Mouse (Mus musculus) heart, embryonic 13.5 days (tissue): ENCODE results near the gene Suv39h1. TPM values are rescaled to one million over a fixed set of nuclear protein-coding genes. Genes with fewer than 3 reads are reported as not detected.
"Not testable (repeated sequence)": the region's sequence is repeated elsewhere in the genome, so short reads cannot be mapped to it uniquely, and the experiment has no call there.

Source experiments
- ATAC-seq: fragments of 200-750 bp; cut with Nextera tagmentation; 2 replicates; pipeline ENCODE4 v1.8.0; 2017; ENCODE audit warnings: moderate TSS enrichment; ENCODE audit not compliant: insufficient number of reproducible peaks, low FRiP score, low TSS enrichment; ENCODE audit errors: extremely low read depth
- H3K27ac ChIP-seq: fragments of 300-500 bp; sonication (generic); replicated peaks from 2 replicates; pipeline ENCODE4 v1.5.1; 2015; ENCODE audit warnings: moderate library complexity, mild to moderate bottlenecking, inconsistent platforms
- H3K27me3 ChIP-seq: fragments of 300-500 bp; sonication (generic); replicated peaks from 2 replicates; pipeline ENCODE4 v1.6.1; 2015; ENCODE audit warnings: mild to moderate bottlenecking, inconsistent platforms
- H3K36me3 ChIP-seq: fragments of 300-500 bp; sonication (generic); 2 replicates; pipeline ENCODE4 v1.6.1; 2015; ENCODE audit warnings: mild to moderate bottlenecking, inconsistent platforms
- H3K4me1 ChIP-seq: fragments of 300-500 bp; sonication (generic); 2 replicates; pipeline ENCODE4 v1.6.1; 2015; ENCODE audit warnings: inconsistent platforms
- H3K4me2 ChIP-seq: fragments of 300-500 bp; sonication (generic); 2 replicates; pipeline ENCODE4 v1.6.1; 2015; ENCODE audit warnings: inconsistent platforms, mild to moderate bottlenecking, moderate library complexity
- H3K4me3 ChIP-seq: fragments of 300-500 bp; sonication (generic); 2 replicates; pipeline ENCODE4 v1.5.1; 2015; ENCODE audit warnings: moderate library complexity, mild to moderate bottlenecking, inconsistent platforms
- H3K9ac ChIP-seq: fragments of 300-500 bp; sonication (generic); 2 replicates; pipeline ENCODE4 v1.6.1; 2015; ENCODE audit warnings: inconsistent platforms, mild to moderate bottlenecking, moderate library complexity
- H3K9me3 ChIP-seq: fragments of 300-500 bp; sonication (generic); 2 replicates; pipeline ENCODE4 v1.6.1; 2016; ENCODE audit warnings: inconsistent platforms
- WGBS: fragments of 180-500 bp; shearing (Covaris S2); methylation state at CpG from one replicate; pipeline ENCODE4 v1.1.7; 2015; ENCODE audit warnings: mixed read lengths; 5-methylcytosine and 5-hydroxymethylcytosine counted together
- polyA plus RNA-seq: library from polyadenylated mRNA; unstranded; fragments of >200 nt; fragmentation: Nextera tagmentation; extraction: Ambion mirVana; gene quantifications from 2 replicates; pipeline ENCODE4 v1.2.1, GENCODE M21; 2015

Suv39h1 gene
- polyA plus RNA-seq = 34.4 and 34.9 TPM in 2 replicates

DNA sequence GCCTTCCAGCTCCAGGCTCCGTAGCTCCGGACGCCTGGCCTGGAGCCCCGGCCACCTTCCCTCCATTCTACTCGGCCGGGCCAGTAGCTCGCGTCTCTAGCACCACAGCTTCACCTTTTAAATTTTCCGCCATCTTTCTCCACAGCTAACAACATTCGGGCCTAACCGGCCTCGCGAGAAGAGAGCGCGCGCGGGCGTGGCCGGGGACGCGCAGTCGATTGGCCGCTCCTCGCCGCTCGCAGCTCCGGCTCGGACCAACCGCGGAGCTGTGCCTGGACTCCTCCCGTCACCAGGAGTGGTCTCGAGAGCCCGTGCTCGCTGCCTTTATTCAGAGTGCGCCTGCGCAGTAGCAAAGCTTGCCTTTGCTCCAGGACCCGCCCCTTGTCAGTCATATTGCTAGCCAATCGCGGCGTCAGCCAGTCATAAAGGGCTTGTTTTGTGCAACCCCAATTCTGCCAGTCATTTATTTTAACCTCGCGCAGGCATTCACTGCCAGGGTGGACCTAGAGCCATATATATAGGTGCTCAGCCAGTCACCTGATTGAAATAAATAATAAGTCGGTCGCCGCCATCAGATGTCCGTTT, at the start of gene Suv39h1:
Gene Suv39h1, minus strand, starts transcription at position 331 of the 585 bp plus-strand sequence.
- WGBS = 19% methylated on average over 46 of the region's 46 CpGs
- H3K27ac ChIP-seq = peak within 1 kb of the TSS; percentile 89
- peak within 1 kb of the TSS; percentile 85 for H3K9ac ChIP-seq
- peak; percentile 96 for ATAC-seq
- no peaks in the 10 kb centered on the region for H3K27me3 ChIP-seq
- peaks cover 25% of the 10 kb centered on the region for H3K36me3 ChIP-seq
- peaks cover 8% of the 10 kb centered on the region for H3K4me1 ChIP-seq
- H3K9me3 ChIP-seq = no peaks in the 10 kb centered on the region
- peak within 1 kb of the TSS; percentile 70 for H3K4me2 ChIP-seq
- peak within 1 kb of the TSS; percentile 69 for H3K4me3 ChIP-seq

DNA sequence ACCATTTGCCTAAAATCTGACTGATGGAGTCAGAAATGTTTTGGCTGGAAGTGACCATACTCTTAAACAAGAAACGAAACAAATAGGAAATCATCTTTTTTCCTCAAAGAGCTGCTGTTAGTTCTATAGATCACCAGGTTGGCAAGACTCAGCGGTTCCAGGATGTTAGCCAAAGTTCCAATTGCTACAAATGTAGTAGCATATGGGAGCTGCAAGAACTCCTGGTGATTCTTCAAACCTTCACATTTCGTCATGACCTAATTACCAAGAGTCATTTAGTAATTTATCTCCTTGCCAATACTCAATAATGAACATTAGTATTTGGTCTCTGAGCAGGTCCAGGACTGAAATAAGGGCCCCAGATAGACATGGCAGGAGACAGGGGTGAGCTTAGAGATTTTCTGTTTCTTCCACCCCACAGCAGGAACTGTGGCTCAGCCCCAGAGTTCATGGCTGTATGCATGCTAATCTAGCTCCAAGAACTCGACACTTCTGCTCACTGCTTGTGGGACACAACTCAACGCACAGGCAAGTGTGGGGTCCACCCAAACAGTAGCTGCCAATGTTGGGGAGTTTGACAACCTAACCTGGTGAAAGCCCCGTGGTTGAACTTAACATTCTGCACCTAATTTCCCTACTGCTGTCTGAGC, 49.4 kb upstream of the Suv39h1 start:
- H3K27ac ChIP-seq = no peak overlapping the region
- WGBS = 72% methylated on average over 6 of the region's 6 CpGs
- no peak overlapping the region for H3K9ac ChIP-seq
- no peak overlapping the region for H3K4me3 ChIP-seq
- no peaks in the 10 kb centered on the region for H3K4me1 ChIP-seq
- no peak overlapping the region for H3K4me2 ChIP-seq
- H3K27me3 ChIP-seq = no peaks in the 10 kb centered on the region
- H3K9me3 ChIP-seq = no peaks in the 10 kb centered on the region
- H3K36me3 ChIP-seq = peaks cover 52% of the 10 kb centered on the region
- ATAC-seq = no peak

- Histone ChIP-seq H3K4me2 (no peak overlapping the region), H3K4me3 (no peak overlapping the region), H3K27ac (no peak overlapping the region), H3K36me3 (0 out of 2 replicates have a peak, but pooled peaks cover 5% of the 10 kb centered on the region), H3K4me1 (no peaks in the 10 kb centered on the region), H3K9ac (no peak overlapping the region), H3K27me3 (no peaks in the 10 kb centered on the region), H3K9me3 (no peaks in the 10 kb centered on the region)
- ATAC-seq = no peak
Measured at GRCm38 (mm10) chrX:8117264-8117663, 42.7 kb upstream of the Suv39h1 start.

- Histone ChIP-seq H3K4me3 (no peak overlapping the region), H3K36me3 (0 out of 2 replicates have a peak, but pooled peaks cover 5% of the 10 kb centered on the region), H3K9ac (no peak overlapping the region), H3K4me2 (no peak overlapping the region), H3K9me3 (no peaks in the 10 kb centered on the region), H3K27ac (no peak overlapping the region), H3K27me3 (no peaks in the 10 kb centered on the region), H3K4me1 (no peaks in the 10 kb centered on the region)
- 64% methylated on average over 4 of the region's 4 CpGs for WGBS
- ATAC-seq = no peak
Measured at GRCm38 (mm10) chrX:8115275-8115674, 40.7 kb upstream of the Suv39h1 start.

DNA sequence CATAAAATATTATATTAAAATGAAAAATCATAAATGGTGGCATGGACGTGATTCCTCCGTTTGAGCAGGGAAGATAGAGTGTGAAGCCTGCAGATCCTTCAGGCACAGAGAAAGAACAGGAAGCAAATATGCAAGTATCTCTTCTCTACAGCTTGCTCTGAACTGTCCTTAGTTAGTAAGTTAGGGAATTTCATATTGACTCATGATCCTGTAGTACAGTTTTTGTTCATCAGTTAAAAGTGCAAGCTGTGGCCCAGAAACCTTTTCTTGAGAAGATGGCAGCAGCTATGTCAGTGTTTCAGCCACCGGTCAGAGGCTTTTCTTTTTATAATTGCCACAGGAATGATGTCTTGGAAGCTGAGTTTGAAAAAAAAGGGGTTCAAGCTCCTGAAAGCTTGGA, 30.5 kb upstream of the Suv39h1 start:
- WGBS = 85% methylated on average over 3 of the region's 3 CpGs
- Histone ChIP-seq H3K4me1 (no peaks in the 10 kb centered on the region), H3K4me3 (no peak overlapping the region), H3K36me3 (no peaks in the 10 kb centered on the region), H3K9ac (no peak overlapping the region), H3K4me2 (no peak overlapping the region), H3K27ac (no peak overlapping the region), H3K27me3 (no peaks in the 10 kb centered on the region), H3K9me3 (no peaks in the 10 kb centered on the region)
- ATAC-seq = no peak

DNA sequence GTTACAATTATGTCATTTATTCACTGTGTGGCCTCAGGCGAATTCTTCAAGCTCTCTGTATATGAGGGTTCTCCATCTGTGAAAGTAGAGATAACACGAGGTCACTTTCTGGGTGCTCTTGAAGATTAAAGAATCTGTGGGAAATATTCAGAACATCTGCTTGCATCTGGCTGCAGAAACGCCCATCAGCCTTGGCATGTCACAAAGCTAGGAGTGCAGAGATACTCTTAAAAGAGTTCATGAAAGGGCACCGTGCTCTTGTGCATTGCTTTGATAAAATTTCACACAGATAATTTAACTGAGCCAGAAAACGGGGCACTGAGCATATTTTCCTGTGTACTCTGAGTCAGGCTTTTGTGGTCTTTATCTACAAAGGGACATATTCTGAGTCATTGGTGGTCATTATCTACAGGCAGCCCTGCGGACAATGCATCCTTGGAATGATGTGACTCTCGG, 27.7 kb upstream of the Suv39h1 start:
- 32% methylated on average over 7 of the region's 7 CpGs for WGBS

DNA sequence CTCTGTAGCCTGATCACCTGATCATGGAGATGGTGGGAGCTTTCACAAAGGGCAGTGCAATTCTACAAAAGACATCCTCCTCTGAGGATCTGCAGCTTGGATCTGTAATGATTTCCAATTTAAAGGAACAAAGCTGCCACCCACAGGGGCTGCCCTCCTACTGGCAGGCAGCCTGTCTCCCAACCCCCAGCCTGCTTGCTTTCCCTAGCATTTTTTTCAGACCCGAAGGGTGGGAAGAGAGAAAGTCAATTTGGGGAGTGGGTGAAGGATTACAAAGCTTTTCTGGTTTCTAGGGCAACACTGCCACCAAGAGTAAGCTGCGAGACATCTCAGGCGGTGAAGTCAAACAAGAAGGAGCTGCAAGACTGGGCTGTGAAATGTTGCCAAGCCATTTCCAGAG, 26.5 kb upstream of the Suv39h1 start:
- H3K4me1 ChIP-seq = no peaks in the 10 kb centered on the region
- WGBS = 19% methylated on average over 3 of the region's 3 CpGs
- no peak for ATAC-seq
- H3K4me3 ChIP-seq = no peak overlapping the region
- no peaks in the 10 kb centered on the region for H3K36me3 ChIP-seq
- no peaks in the 10 kb centered on the region for H3K9me3 ChIP-seq
- peak overlapping the region; percentile 37 for H3K9ac ChIP-seq
- H3K27ac ChIP-seq = no peak overlapping the region
- no peaks in the 10 kb centered on the region for H3K27me3 ChIP-seq
- H3K4me2 ChIP-seq = no peak overlapping the region; the same call in 1 of the 2 replicates

More for the DNA sequence above, 27.7 kb upstream of the Suv39h1 start:
- Histone ChIP-seq H3K36me3 (no peaks in the 10 kb centered on the region), H3K9ac (no peak overlapping the region), H3K4me1 (no peaks in the 10 kb centered on the region), H3K27ac (no peak overlapping the region), H3K4me3 (no peak overlapping the region), H3K9me3 (no peaks in the 10 kb centered on the region), H3K4me2 (no peak overlapping the region), H3K27me3 (no peaks in the 10 kb centered on the region)
- ATAC-seq = no peak

DNA sequence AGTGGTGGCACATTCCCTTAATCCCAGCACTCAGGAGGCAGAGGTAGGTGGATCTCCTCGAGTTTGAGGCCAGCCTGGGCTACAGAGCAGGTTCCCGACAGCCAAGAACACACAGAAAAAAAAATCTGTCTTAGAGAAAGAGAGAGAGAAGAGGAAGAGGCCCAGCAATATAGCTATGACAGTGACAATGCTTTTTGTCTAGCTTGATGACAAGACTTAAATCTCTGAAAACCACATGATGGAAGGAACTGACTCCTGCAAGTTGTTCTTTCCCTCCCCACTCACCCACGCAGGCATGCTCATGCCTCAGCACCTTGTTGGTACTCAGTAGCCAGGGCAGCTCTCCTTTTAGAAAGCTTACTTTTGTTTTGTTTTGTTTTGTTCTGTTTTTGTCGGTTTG, 24.9 kb upstream of the Suv39h1 start:
- H3K4me1 ChIP-seq = 0 out of 2 replicates have a peak, but pooled peaks cover 3% of the 10 kb centered on the region
- 60% methylated on average over 4 of the region's 4 CpGs for WGBS
- H3K9me3 ChIP-seq = no peaks in the 10 kb centered on the region
- H3K27me3 ChIP-seq = no peaks in the 10 kb centered on the region
- no peak overlapping the region for H3K9ac ChIP-seq
- no peak overlapping the region for H3K4me3 ChIP-seq
- no peaks in the 10 kb centered on the region for H3K36me3 ChIP-seq
- H3K4me2 ChIP-seq = no peak overlapping the region
- no peak for ATAC-seq
- H3K27ac ChIP-seq = no peak overlapping the region

- peak overlapping the region; percentile 64 for H3K4me2 ChIP-seq
- H3K9ac ChIP-seq = peak overlapping the region; percentile 59; the same call in 1 of the 2 replicates
- WGBS = 13% methylated on average over 19 of the region's 19 CpGs
- no peaks in the 10 kb centered on the region for H3K36me3 ChIP-seq
- 0 out of 2 replicates have a peak, but pooled peaks cover 3% of the 10 kb centered on the region for H3K4me1 ChIP-seq
- no peaks in the 10 kb centered on the region for H3K27me3 ChIP-seq
- H3K4me3 ChIP-seq = peak overlapping the region; percentile 42
- ATAC-seq = peak; percentile 94
- peak overlapping the region; percentile 48 for H3K27ac ChIP-seq
- no peaks in the 10 kb centered on the region for H3K9me3 ChIP-seq
Measured at GRCm38 (mm10) chrX:8096787-8097242, 22.3 kb upstream of the Suv39h1 start.

GRCm38 (mm10) chrX:8096068-8096786, 21.7 kb upstream of the Suv39h1 start:
- H3K4me3 ChIP-seq = peak overlapping the region; percentile 42
- peak overlapping the region; percentile 71; the same call in 1 of the 2 replicates for H3K9ac ChIP-seq
- H3K9me3 ChIP-seq, H3K4me1 ChIP-seq, H3K27ac ChIP-seq, H3K27me3 ChIP-seq, H3K36me3 ChIP-seq: not testable (repeated sequence)
- peak; percentile 91 for ATAC-seq
- peak overlapping the region; percentile 64 for H3K4me2 ChIP-seq
- WGBS = 14% methylated on average over 5 of the region's 48 CpGs

- Histone ChIP-seq H3K9ac (0 out of 2 replicates have a peak overlapping the region, but pooled peaks have one; percentile 71), H3K9me3 (no peaks in the 10 kb centered on the region), H3K27ac (no peak overlapping the region), H3K36me3 (no peaks in the 10 kb centered on the region), H3K4me3 (peak overlapping the region; percentile 40), H3K4me1 (0 out of 2 replicates have a peak, but pooled peaks cover 3% of the 10 kb centered on the region), H3K4me2 (peak overlapping the region; percentile 64), H3K27me3 (no peaks in the 10 kb centered on the region)
- 72% methylated on average over 10 of the region's 10 CpGs for WGBS
- no peak for ATAC-seq
Measured at GRCm38 (mm10) chrX:8095546-8095945, 21.0 kb upstream of the Suv39h1 start.
